Mouse (Mus musculus): ENCODE data around the gene Sptan1.

- TF ChIP-seq CTCF (IDR thresholded peaks at IDR 0.05; ENCODE audit: control insufficient read depth, insufficient read depth, insufficient read length) (no peak), USF1 (IDR thresholded peaks at IDR 0.05; ENCODE audit: low read depth) (no peak), MAX (IDR thresholded peaks at IDR 0.05) (peak; percentile 83), MYOG (IDR thresholded peaks at IDR 0.05; ENCODE audit: control insufficient read depth, extremely low read depth, insufficient read length) (no peak), MYOD1 (IDR thresholded peaks at IDR 0.05; ENCODE audit: control insufficient read depth, insufficient read length, low read depth) (no peak), CEBPB (IDR thresholded peaks at IDR 0.05; ENCODE audit: low read depth) (no peak), FOSL1 (IDR thresholded peaks at IDR 0.05; ENCODE audit: insufficient read depth, low read length, poor library complexity, severe bottlenecking) (no peak)
These were observed 102.6 kb downstream of the Sptan1 start for GRCm38 (mm10) chr2:30067962-30068361.
